Mouse (Mus musculus) cerebellum, adult 11 months (tissue): ENCODE results near the gene Slc35e4.

Experiments
- DNase-seq: peaks from one replicate; pipeline ENCODE4 v3.0.0; 2022

Gene Slc35e4

DNA sequence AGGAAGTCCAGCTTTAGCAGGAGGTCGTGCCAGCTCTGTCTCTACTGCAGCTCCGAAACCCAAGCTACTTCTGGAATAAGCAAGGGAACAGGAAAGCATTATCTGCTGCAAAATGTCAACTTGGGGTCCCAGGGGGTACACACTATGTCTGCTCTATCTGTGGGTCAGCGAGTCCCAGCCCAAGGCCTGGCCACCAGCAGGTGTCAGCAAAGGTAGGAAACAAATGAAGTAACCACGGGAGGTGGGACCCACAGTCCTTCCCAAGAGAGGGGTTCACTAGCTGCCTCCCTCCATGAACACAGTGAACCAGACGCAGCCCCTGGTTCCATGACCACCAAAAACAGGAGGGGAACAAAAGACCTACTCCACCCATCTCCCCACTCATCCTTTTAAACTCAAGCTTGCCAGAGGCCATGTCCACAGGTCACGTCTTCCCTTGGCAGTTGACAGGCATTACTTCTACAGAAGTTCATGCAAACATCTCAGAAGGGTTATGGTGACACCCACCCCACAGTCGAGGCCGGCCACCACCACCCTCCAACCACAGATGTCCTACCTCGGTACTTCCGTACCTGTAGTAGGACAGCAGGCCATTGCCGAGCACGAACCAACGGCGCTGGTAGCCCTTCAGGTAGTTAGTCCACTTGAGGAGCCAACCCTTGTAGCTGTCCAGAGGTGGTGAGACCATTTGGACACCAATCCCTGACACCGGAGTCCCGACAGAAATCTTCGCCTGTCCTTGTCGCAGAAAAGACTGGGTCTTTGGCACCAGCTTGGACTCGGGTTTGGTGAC lies 51.6 kb downstream of the Slc35e4 start:
- DNase-seq = peak; percentile 50

DNA sequence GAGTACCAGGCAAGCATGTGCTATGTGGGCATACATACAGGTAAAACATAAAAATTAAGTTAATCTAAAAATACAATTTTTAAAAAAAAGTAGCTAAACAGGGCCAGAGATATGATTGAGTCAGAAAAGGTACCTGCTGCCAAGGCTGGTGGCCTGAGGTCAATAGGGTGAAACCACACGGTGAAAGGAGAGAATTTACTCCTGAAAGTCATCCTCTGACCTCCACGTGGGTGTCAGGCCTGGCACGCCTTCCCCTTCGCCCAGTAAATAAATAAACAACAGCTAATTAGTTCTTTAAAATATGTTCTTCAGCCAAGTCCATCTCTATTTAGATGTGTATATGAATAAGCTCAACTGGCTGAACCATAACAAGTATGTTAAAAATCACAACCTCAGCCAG lies 54.1 kb downstream of the Slc35e4 start:
- no peak for DNase-seq

DNA sequence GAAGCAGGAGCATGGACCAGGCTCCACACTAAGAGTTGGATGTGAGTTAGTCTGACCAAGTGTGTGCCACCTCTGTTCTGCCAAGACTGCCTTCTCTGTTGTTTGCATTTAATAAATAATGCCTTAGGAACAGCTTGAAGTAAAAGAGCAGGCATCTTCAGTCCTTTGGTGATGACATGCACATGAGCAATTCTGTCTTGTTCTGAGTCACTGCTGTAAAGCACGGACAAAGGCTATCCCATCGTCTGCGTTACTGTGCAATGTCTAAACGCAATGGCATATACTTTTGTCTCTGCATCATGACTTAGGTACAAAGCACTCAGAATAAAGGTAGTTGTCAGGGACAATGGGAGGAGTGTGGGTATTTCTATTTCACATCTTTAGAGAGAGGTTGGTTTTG lies 54.7 kb downstream of the Slc35e4 start:
- no peak for DNase-seq

DNA sequence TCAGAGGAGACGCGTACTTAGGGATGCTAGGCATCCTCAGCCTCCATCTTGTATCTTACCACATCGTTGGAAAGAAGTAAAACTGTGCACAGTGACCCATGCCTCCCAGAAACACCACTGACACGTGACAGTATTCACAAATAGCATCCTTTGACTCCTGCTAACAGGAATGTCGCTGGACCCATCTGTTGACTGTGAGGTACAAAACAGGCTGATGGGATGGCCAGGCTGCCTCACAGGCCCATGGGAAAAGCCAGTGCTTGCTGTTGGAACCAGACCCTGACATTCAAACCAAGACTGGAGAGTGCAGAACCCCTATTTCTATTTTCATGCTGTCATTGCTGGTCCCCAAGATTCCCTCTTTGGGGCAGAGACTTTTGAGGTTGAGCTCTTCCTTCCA lies 56.6 kb downstream of the Slc35e4 start:
- no peak for DNase-seq
